Mouse (Mus musculus): ENCODE results near the gene Ints7. TPM values are rescaled to one million over a fixed set of nuclear protein-coding genes. Genes with fewer than 3 reads are reported as not detected.

Gene Ints7
- total and polyA plus RNA-seq, 2 experiments from 2014 or later: 26.3 to 41.3 TPM

- H3K27me3 ChIP-seq (ENCODE audit: insufficient read depth, low read length): no peaks in the 10 kb centered on the region
- no peak for DNase-seq (ENCODE audit: low spot score)
Measured at GRCm38 (mm10) chr1:191625026-191625425, 49.6 kb downstream of the Ints7 start.

GRCm38 (mm10) chr1:191625620-191626019, 50.2 kb downstream of the Ints7 start:
- WGBS: 48% methylated on average over 4 of the region's 4 CpGs
- no peaks in the 10 kb centered on the region for H3K27me3 ChIP-seq (ENCODE audit: insufficient read depth, low read length)
- H3K27ac ChIP-seq: no peak overlapping the region
- no peaks in the 10 kb centered on the region for H3K4me1 ChIP-seq (ENCODE audit: insufficient read depth, low read length)
- no peaks in the 10 kb centered on the region for H3K9me3 ChIP-seq (ENCODE audit: low read length)
- DNase-seq (ENCODE audit: low spot score) (no peak), ATAC-seq (no peak)
- no peak overlapping the region for H3K9ac ChIP-seq (replicated peaks; ENCODE audit: low read length)
- no peak for TF ChIP-seq CTCF (IDR thresholded peaks at IDR 0.05; ENCODE audit: low read depth)
- peaks cover 7% of the 10 kb centered on the region; the same call in 1 of the 2 replicates for H3K36me3 ChIP-seq (ENCODE audit: insufficient read depth, low read length)
- H3K4me3 ChIP-seq (ENCODE audit: low read length): no peak overlapping the region
- H3K4me2 ChIP-seq (ENCODE audit: low read depth, low read length): no peak overlapping the region

More at GRCm38 (mm10) chr1:191625026-191625425, 49.6 kb downstream of the Ints7 start:
- no peak overlapping the region for H3K4me3 ChIP-seq (ENCODE audit: low read length)
- H3K9ac ChIP-seq (replicated peaks; ENCODE audit: low read length): no peak overlapping the region
- no peak overlapping the region for H3K27ac ChIP-seq
- H3K4me2 ChIP-seq (ENCODE audit: low read depth, low read length): no peak overlapping the region
- peaks cover 8% of the 10 kb centered on the region for H3K36me3 ChIP-seq (ENCODE audit: insufficient read depth, low read length)
- no peak for ATAC-seq
- no peaks in the 10 kb centered on the region for H3K4me1 ChIP-seq (ENCODE audit: insufficient read depth, low read length)
- TF ChIP-seq CTCF (IDR thresholded peaks at IDR 0.05; ENCODE audit: low read depth): no peak
- 69% methylated on average over 6 of the region's 6 CpGs for WGBS
- H3K9me3 ChIP-seq (ENCODE audit: low read length): no peaks in the 10 kb centered on the region

DNA sequence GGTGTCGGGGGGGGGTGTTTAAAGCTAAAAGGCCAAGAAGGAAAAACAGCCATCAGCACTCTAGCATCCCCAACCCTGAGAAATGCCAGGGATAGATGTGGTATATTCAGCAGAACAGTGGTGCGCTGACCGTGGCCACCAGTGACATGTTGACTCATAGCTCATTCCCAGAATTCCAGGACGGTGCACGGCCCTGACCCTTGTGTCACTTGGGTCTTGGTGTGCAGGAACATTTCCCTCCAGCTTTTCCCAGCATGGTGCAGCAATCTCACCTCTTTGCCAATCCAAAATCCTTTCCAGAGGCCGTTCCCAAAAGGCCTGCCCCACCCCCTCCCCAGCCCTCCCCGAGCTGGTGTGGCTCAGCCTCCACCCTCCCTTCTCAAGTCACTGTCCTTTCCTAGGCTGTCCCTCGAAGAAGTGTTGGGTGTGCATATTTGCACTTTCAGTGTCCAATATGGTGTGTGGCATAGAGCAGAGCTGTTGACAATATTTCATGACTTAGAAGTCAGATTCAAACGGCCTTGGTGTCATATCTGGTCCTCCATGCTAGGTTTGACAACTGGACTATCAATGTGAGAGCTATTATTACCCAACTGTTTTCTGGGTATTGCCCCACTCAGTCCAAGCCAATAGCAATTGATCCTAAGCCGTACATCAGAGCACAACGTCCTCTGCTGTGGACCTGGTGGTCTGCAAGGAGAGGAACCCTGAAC, 53.2 kb downstream of the Ints7 start:
- Histone ChIP-seq H3K4me3 (ENCODE audit: low read length) (no peak overlapping the region), H3K4me2 (ENCODE audit: low read depth, low read length) (no peak overlapping the region), H3K27ac (no peak overlapping the region), H3K36me3 (ENCODE audit: insufficient read depth, low read length) (no peaks in the 10 kb centered on the region), H3K9ac (replicated peaks; ENCODE audit: low read length) (no peak overlapping the region), H3K4me1 (ENCODE audit: insufficient read depth, low read length) (no peaks in the 10 kb centered on the region), H3K9me3 (ENCODE audit: low read length) (no peaks in the 10 kb centered on the region), H3K27me3 (ENCODE audit: insufficient read depth, low read length) (no peaks in the 10 kb centered on the region)
- no peak for ATAC-seq
- 76% methylated on average over 11 of the region's 11 CpGs for WGBS
- TF ChIP-seq CTCF (IDR thresholded peaks at IDR 0.05; ENCODE audit: low read depth): no peak
- DNase-seq (ENCODE audit: low spot score): no peak

DNA sequence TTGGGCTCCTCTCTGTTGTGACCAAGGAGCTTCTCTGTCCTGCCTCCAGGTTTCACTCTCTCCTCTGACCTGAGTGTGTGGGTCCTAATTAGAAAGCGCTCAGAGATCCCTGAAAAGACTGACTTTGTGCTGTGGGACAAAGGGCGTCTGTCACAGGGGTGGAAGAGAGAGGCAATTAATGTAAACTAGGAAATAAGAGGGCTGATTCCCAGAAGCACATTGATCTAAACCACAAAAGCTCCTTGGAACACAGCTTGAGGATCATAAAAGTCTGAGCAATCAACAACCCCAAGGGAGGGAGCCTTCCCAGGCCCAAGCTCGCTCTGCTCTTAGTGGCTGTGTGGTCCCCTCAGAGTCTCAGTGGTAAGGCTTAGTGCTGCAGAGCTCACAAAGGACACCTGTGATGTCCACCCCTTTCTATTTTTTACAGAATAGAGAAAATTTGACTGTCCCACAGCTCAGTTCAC, 53.8 kb downstream of the Ints7 start:
- WGBS: 43% methylated on average over 3 of the region's 3 CpGs
- Histone ChIP-seq H3K27me3 (ENCODE audit: insufficient read depth, low read length) (no peaks in the 10 kb centered on the region), H3K27ac (no peak overlapping the region), H3K4me3 (ENCODE audit: low read length) (no peak overlapping the region), H3K36me3 (ENCODE audit: insufficient read depth, low read length) (no peaks in the 10 kb centered on the region), H3K4me1 (ENCODE audit: insufficient read depth, low read length) (no peaks in the 10 kb centered on the region), H3K9ac (replicated peaks; ENCODE audit: low read length) (no peak overlapping the region), H3K4me2 (ENCODE audit: low read depth, low read length) (no peak overlapping the region), H3K9me3 (ENCODE audit: low read length) (no peaks in the 10 kb centered on the region)
- TF ChIP-seq CTCF (IDR thresholded peaks at IDR 0.05; ENCODE audit: low read depth): no peak
- DNase-seq (ENCODE audit: low spot score): no peak
- no peak for ATAC-seq

GRCm38 (mm10) chr1:191632511-191633095, 57.2 kb downstream of the Ints7 start:
- WGBS: 80% methylated on average over 6 of the region's 6 CpGs
- Histone ChIP-seq H3K4me2 (ENCODE audit: low read depth, low read length) (no peak overlapping the region), H3K4me3 (ENCODE audit: low read length) (no peak overlapping the region), H3K9me3 (ENCODE audit: low read length) (no peaks in the 10 kb centered on the region), H3K9ac (replicated peaks; ENCODE audit: low read length) (no peak overlapping the region), H3K27ac (no peak overlapping the region), H3K36me3 (ENCODE audit: insufficient read depth, low read length) (no peaks in the 10 kb centered on the region), H3K27me3 (ENCODE audit: insufficient read depth, low read length) (no peaks in the 10 kb centered on the region), H3K4me1 (ENCODE audit: insufficient read depth, low read length) (no peaks in the 10 kb centered on the region)
- TF ChIP-seq CTCF (IDR thresholded peaks at IDR 0.05; ENCODE audit: low read depth): no peak
- DNase-seq (ENCODE audit: low spot score): no peak
- no peak for ATAC-seq

DNA sequence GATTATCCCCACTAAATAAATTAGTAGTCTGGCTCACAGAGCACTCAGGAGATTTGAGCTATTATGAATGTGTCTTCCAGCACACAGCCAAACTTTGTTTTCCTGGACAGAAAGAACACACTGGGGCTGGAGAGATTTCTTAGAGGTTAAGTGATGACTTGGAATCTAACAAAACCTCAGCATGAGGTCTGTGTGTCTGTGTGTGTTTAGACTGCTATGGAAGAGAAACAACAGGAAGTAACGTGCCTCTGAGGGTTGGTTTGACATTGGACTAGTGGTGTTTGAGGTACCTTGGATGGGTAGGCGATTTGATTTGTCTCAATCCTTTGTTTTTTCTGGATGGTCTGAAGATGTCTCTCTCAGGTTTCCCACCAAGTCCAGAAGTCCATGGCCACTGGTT, 58.7 kb downstream of the Ints7 start:
- no peaks in the 10 kb centered on the region for H3K4me1 ChIP-seq (ENCODE audit: insufficient read depth, low read length)
- H3K36me3 ChIP-seq (ENCODE audit: insufficient read depth, low read length): no peaks in the 10 kb centered on the region
- H3K27ac ChIP-seq: no peak overlapping the region
- ATAC-seq (no peak), DNase-seq (ENCODE audit: low spot score) (no peak)
- TF ChIP-seq CTCF (IDR thresholded peaks at IDR 0.05; ENCODE audit: low read depth): no peak
- H3K9ac ChIP-seq (replicated peaks; ENCODE audit: low read length): no peak overlapping the region
- H3K4me2 ChIP-seq (ENCODE audit: low read depth, low read length): no peak overlapping the region
- no peaks in the 10 kb centered on the region for H3K9me3 ChIP-seq (ENCODE audit: low read length)
- H3K4me3 ChIP-seq (ENCODE audit: low read length): no peak overlapping the region
- H3K27me3 ChIP-seq (ENCODE audit: insufficient read depth, low read length): no peaks in the 10 kb centered on the region
- WGBS: 61% methylated on average over 2 of the region's 2 CpGs

DNA sequence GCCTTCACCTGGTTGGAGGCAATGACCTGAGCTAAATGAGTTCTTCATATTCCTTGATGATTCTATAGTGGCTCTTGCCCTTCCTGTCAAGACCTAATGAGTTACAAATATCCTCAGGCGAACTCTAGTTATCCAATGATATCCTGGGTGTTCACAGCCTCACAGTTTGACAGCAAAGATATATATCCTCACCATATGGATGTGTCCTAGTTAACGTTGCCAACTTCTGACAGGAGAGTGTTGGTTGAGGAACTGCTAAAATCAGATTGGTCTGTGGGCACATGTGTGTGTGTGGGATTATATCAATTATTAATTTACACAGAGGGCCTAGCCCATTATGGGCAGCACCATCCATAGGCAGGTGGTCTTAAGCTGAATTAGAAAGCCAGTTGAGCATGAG, 63.0 kb downstream of the Ints7 start:
- H3K4me3 ChIP-seq (ENCODE audit: low read length): no peak overlapping the region
- 78% methylated on average over 2 of the region's 2 CpGs for WGBS
- no peak overlapping the region for H3K4me2 ChIP-seq (ENCODE audit: low read depth, low read length)
- H3K27ac ChIP-seq: no peak overlapping the region
- no peaks in the 10 kb centered on the region for H3K9me3 ChIP-seq (ENCODE audit: low read length)
- no peak for DNase-seq (ENCODE audit: low spot score)
- no peaks in the 10 kb centered on the region for H3K4me1 ChIP-seq (ENCODE audit: insufficient read depth, low read length)
- TF ChIP-seq CTCF (IDR thresholded peaks at IDR 0.05; ENCODE audit: low read depth): no peak
- no peaks in the 10 kb centered on the region for H3K36me3 ChIP-seq (ENCODE audit: insufficient read depth, low read length)
- H3K27me3 ChIP-seq (ENCODE audit: insufficient read depth, low read length): no peaks in the 10 kb centered on the region
- no peak overlapping the region for H3K9ac ChIP-seq (replicated peaks; ENCODE audit: low read length)
- no peak for ATAC-seq
